Mouse (Mus musculus) cerebellum, postnatal 14 days (tissue): ENCODE data around the gene Ncoa1.

Experiments used
- DNase-seq, 2 experiments: peaks; one replicate each; pipeline ENCODE4 v3.0.0; 2021; ENCODE audit warnings: mixed read lengths in 2 of 2

Gene Ncoa1

GRCm38 (mm10) chr12:4206106-4206505 lies 270.9 kb downstream of the Ncoa1 start:
- no peak for DNase-seq

GRCm38 (mm10) chr12:4202206-4202605 lies 274.8 kb downstream of the Ncoa1 start:
- DNase-seq = peak; percentile 38 to 56

- peak; percentile 39 to 42 for DNase-seq
Measured at GRCm38 (mm10) chr12:4201454-4202200, 275.4 kb downstream of the Ncoa1 start.

- DNase-seq = no peak
Measured at GRCm38 (mm10) chr12:4199271-4199670, 277.7 kb downstream of the Ncoa1 start.

- DNase-seq = no peak
Measured at GRCm38 (mm10) chr12:4198702-4199101, 278.3 kb downstream of the Ncoa1 start.
